Mouse (Mus musculus) hematopoietic stem cell, adult 5-6 weeks (primary cell): Measurements from ENCODE around the gene Card14. TPM values are rescaled to one million over a fixed set of nuclear protein-coding genes. Genes with fewer than 3 reads are reported as not detected.

ENCODE experiments used
- ATAC-seq, 2 experiments: fragments of 125-278 bp in 1 of 2; replicated peaks in 1 of 2; 2 replicates each; pipeline ENCODE4 v1.8.0; 2016 to 2017; ENCODE audit warnings: inconsistent platforms in 2 of 2, mild to moderate bottlenecking in 2 of 2, moderate number of reproducible peaks in 2 of 2, low read depth in 1 of 2, moderate TSS enrichment in 1 of 2; ENCODE audit not compliant: low FRiP score in 2 of 2, poor library complexity in 2 of 2, severe bottlenecking in 2 of 2, insufficient read depth in 1 of 2, low TSS enrichment in 1 of 2
- total RNA-seq: library from RNA; stranded (forward); fragments of 172-1452, 232-1000 nt; gene quantifications from 2 replicates; pipeline ENCODE4 v1.2.3, GENCODE M21; 2017

The Card14 gene
- total RNA-seq, 1 experiment from 2014 or later = not detected

- no peak for ATAC-seq
These were observed 8.7 kb upstream of the Card14 start for GRCm38 (mm10) chr11:119298917-119299316.

GRCm38 (mm10) chr11:119299391-119300245 lies 8.0 kb upstream of the Card14 start, which contains the start of gene Eif4a3:
TSS of gene Eif4a3 (minus strand) at chr11:119300089.
- ATAC-seq = peak; percentile 90

- ATAC-seq = peak; percentile 48 to 54
These were observed 7.2 kb upstream of the Card14 start for GRCm38 (mm10) chr11:119300246-119300935.

- ATAC-seq = no peak
These were observed 6.6 kb upstream of the Card14 start for GRCm38 (mm10) chr11:119300986-119301385.

GRCm38 (mm10) chr11:119304904-119305712 lies 2.5 kb upstream of the Card14 start:
- ATAC-seq = peak; percentile 71 to 84; a peak in 3 of 4 replicates

- ATAC-seq = no peak
These were observed 558 bp upstream of the Card14 start for GRCm38 (mm10) chr11:119306762-119307657.

GRCm38 (mm10) chr11:119307916-119308315 lies 348 bp downstream of the Card14 start:
- no peak for ATAC-seq

GRCm38 (mm10) chr11:119310621-119311020 lies 3.1 kb downstream of the Card14 start:
- ATAC-seq = no peak

GRCm38 (mm10) chr11:119314252-119314936 lies 6.8 kb downstream of the Card14 start:
- no peak; a peak in 1 of 4 replicates for ATAC-seq

GRCm38 (mm10) chr11:119316720-119317119 lies 9.2 kb downstream of the Card14 start:
- ATAC-seq = no peak

- no peak for ATAC-seq
These were observed 15.0 kb downstream of the Card14 start for GRCm38 (mm10) chr11:119322521-119322920.

- no peak for ATAC-seq
These were observed 17.5 kb downstream of the Card14 start for GRCm38 (mm10) chr11:119325068-119325467.

- no peak for ATAC-seq
These were observed 23.0 kb downstream of the Card14 start for GRCm38 (mm10) chr11:119330592-119330991.

GRCm38 (mm10) chr11:119331970-119332369 lies 24.4 kb downstream of the Card14 start:
- ATAC-seq = no peak

GRCm38 (mm10) chr11:119338271-119339059 lies 30.9 kb downstream of the Card14 start:
- ATAC-seq = no peak

GRCm38 (mm10) chr11:119339179-119339578 lies 31.6 kb downstream of the Card14 start:
- ATAC-seq = no peak
